Mouse (Mus musculus) forebrain, embryonic 16.5 days (tissue): ENCODE measurements around the gene Cyp2c68. TPM values are rescaled to one million over a fixed set of nuclear protein-coding genes. Genes with fewer than 3 reads are reported as not detected.
"Not testable (repeated sequence)": the region's sequence is repeated elsewhere in the genome, so short reads cannot be mapped to it uniquely, and the experiment has no call there.

Experiments
- ATAC-seq: fragments of 200-750 bp; cut with Nextera tagmentation; 2 replicates; pipeline ENCODE4 v1.8.0; 2017; ENCODE audit warnings: mild to moderate bottlenecking, moderate library complexity
- H3K27ac ChIP-seq: fragments of 300-500 bp; sonication (generic); 2 replicates; pipeline ENCODE4 v1.5.1; 2014; ENCODE audit warnings: low read length, control low read depth
- H3K27me3 ChIP-seq: fragments of 300-500 bp; sonication (generic); replicated peaks from 2 replicates; pipeline ENCODE4 v1.6.1; 2014; ENCODE audit warnings: low read length; ENCODE audit not compliant: control insufficient read depth, insufficient read depth
- H3K36me3 ChIP-seq: fragments of 300-500 bp; sonication (generic); 2 replicates; pipeline ENCODE4 v1.6.1; 2014; ENCODE audit not compliant: control insufficient read depth, insufficient read depth
- H3K4me1 ChIP-seq: fragments of 300-500 bp; sonication (generic); replicated peaks from 2 replicates; pipeline ENCODE4 v1.6.1; 2014; ENCODE audit warnings: low read length; ENCODE audit not compliant: control insufficient read depth, insufficient read depth
- H3K4me2 ChIP-seq: fragments of 300-500 bp; sonication (generic); 2 replicates; pipeline ENCODE4 v1.6.1; 2014; ENCODE audit warnings: mild to moderate bottlenecking, low read length, control low read depth
- H3K4me3 ChIP-seq: fragments of 300-500 bp; sonication (generic); replicated peaks from 2 replicates; pipeline ENCODE4 v1.5.1; 2014; ENCODE audit warnings: mild to moderate bottlenecking, low read length, control low read depth
- H3K9ac ChIP-seq: fragments of 300-500 bp; sonication (generic); replicated peaks from 2 replicates; pipeline ENCODE4 v1.6.1; 2014; ENCODE audit warnings: low read depth, low read length, control low read depth
- H3K9me3 ChIP-seq: fragments of 300-500 bp; sonication (generic); 2 replicates; pipeline ENCODE4 v1.6.1; 2016; ENCODE audit warnings: low read length; ENCODE audit not compliant: control insufficient read depth
- WGBS: fragments of 180-500 bp; shearing (Covaris S2); extraction: QIAGEN DNeasy Blood & Tissue Kit; methylation state at CpG from one replicate; pipeline ENCODE4 v1.1.7; 2014; 5-methylcytosine and 5-hydroxymethylcytosine counted together
- polyA plus RNA-seq: library from polyadenylated mRNA; unstranded; fragments of >200 nt; fragmentation: Nextera tagmentation; extraction: Ambion mirVana; gene quantifications from 2 replicates; pipeline ENCODE4 v1.2.1, GENCODE M21; 2015

Gene Cyp2c68
- not detected in 2 replicates for polyA plus RNA-seq

DNA sequence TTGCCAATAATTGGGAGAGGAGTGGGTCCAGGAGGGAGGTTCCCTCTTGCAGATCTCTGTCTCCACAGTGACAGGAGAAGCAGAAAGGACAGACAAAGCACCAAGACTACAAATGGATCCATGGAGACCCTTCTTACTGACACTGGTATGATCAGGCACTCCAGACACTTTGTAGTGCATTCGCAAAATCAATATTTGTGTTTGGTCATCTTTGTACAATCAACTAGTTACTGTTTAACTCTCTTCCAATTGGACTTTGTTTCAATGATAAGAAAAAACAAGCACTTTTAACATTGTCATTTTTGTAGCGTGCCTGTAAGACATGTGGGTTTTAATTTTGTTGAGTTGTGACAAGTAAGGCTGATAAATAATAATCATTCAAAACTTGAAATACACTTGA, at the start of gene Cyp2c68:
TSS of gene Cyp2c68 (minus strand) at position 135 of the 400 bp plus-strand sequence.
- Histone ChIP-seq H3K4me1 (no peaks in the 10 kb centered on the region), H3K4me2 (no peak within 1 kb of the TSS), H3K4me3 (no peak within 1 kb of the TSS), H3K9me3 (no peaks in the 10 kb centered on the region), H3K27me3 (no peaks in the 10 kb centered on the region), H3K36me3 (no peaks in the 10 kb centered on the region), H3K27ac (no peak within 1 kb of the TSS), H3K9ac (no peak within 1 kb of the TSS)
- WGBS = 92% methylated on average over 2 of the region's 2 CpGs
- no peak for ATAC-seq

DNA sequence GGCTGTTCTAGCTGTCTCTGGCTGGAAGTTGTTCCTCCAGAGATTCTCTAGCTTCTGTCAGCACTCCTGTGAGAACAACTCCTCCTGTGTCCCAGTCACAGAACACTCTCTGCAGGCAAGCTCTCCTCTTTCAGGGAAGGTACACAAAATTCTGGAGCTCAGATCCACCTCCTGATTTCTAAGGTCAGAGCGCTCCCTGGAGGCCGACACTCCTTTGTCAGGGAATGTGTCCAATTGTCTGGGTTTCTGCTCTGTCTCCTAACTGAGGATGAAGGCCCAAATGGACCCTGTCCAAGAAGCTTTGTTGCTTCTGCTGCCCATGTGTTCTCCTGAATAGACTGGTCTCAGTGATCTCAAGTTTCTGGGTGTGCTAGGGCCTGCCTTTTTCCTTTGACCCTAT, 44.6 kb upstream of the Cyp2c68 start:
- H3K4me1 ChIP-seq, H3K27ac ChIP-seq, H3K9ac ChIP-seq, ATAC-seq, H3K4me2 ChIP-seq, H3K4me3 ChIP-seq, H3K36me3 ChIP-seq, H3K9me3 ChIP-seq, H3K27me3 ChIP-seq: not testable (repeated sequence)
- 81% methylated on average over 2 of the region's 2 CpGs for WGBS

- no peak for ATAC-seq
- Histone ChIP-seq H3K4me2 (no peak overlapping the region), H3K9me3 (no peaks in the 10 kb centered on the region), H3K36me3 (no peaks in the 10 kb centered on the region), H3K27me3 (no peaks in the 10 kb centered on the region), H3K4me1 (no peaks in the 10 kb centered on the region), H3K4me3 (no peak overlapping the region), H3K27ac (no peak overlapping the region), H3K9ac (no peak overlapping the region)
- WGBS = 58% methylated on average over 1 of the region's 1 CpGs
These were observed 4.5 kb upstream of the Cyp2c68 start for GRCm38 (mm10) chr19:39745357-39745756.

DNA sequence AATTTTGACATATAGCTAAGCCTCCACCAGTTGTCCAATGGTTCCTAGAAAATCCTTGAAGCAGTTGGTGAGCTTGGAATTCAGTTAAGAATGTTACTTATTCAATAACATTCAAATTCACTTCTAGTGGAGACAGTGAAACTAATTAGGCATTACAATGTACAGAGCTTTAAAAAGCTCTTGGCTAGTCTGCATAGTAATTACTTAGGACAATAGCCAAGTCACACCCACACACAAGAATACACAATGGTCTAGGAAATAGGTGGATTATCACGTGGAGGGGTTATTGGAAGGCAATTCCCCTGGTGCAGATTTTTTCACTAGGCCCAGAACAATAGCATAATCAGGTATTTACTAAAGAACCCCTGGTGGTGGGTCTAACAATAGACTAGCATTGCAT, 3.5 kb upstream of the Cyp2c68 start:
- 10% methylated on average over 1 of the region's 1 CpGs for WGBS
- not testable (repeated sequence) for H3K36me3 ChIP-seq, ATAC-seq

DNA sequence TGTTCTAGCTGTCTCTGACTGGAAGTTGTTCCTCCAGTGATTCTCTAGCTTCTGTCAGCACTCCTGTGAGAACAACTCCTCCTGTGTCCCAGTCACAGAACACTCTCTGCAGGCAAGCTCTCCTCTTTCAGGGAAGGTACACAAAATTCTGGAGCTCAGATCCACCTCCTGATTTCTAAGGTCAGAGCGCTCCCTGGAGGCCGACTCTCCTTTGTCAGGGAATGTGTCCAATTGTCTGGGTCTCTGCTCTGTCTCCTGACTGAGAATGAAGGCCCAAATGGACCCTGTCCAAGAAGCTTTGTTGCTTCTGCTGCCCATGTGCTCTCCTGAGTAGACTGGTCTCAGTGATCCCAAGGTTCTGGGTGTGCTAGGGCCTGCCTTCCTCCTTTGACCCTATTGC, 29.7 kb downstream of the Cyp2c68 start:
- H3K4me2 ChIP-seq, H3K9me3 ChIP-seq, H3K27me3 ChIP-seq, H3K27ac ChIP-seq, H3K9ac ChIP-seq, H3K4me1 ChIP-seq, H3K36me3 ChIP-seq, ATAC-seq, H3K4me3 ChIP-seq: not testable (repeated sequence)
- WGBS = 84% methylated on average over 2 of the region's 2 CpGs

More for the DNA sequence above, 3.5 kb upstream of the Cyp2c68 start:
- H3K27me3 ChIP-seq, H3K9me3 ChIP-seq, H3K4me2 ChIP-seq, H3K4me1 ChIP-seq, H3K4me3 ChIP-seq, H3K9ac ChIP-seq, H3K27ac ChIP-seq: not testable (repeated sequence)

GRCm38 (mm10) chr19:39665650-39666049, 75.2 kb downstream of the Cyp2c68 start:
- not testable (repeated sequence) for H3K27ac ChIP-seq, H3K9me3 ChIP-seq, H3K4me3 ChIP-seq, H3K27me3 ChIP-seq, H3K36me3 ChIP-seq, H3K9ac ChIP-seq, H3K4me2 ChIP-seq, H3K4me1 ChIP-seq, ATAC-seq

DNA sequence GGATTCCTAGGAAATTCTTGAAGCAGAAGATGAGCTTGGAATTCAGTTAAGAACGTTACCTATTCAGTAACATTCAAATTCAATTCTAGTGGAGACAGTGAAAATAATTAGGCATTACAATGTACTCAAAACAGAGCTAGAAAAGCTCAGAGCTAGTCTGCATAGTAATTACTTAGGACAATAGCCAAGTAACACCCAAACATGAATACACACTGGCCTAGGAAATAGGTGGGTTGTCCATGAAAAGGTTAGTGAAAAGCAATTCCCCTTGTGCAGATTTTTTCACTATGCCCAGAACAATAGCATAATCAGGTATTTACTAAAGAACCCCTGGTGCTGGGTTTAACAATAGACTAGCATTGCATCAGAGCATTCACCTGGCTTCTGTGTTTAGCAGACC, 88.5 kb downstream of the Cyp2c68 start:
- H3K4me1 ChIP-seq = no peaks in the 10 kb centered on the region
- no peaks in the 10 kb centered on the region for H3K27me3 ChIP-seq
- WGBS = 24% methylated on average over 1 of the region's 1 CpGs
- no peaks in the 10 kb centered on the region for H3K36me3 ChIP-seq
- no peak for ATAC-seq
- no peak overlapping the region for H3K27ac ChIP-seq
- H3K4me3 ChIP-seq = no peak overlapping the region
- H3K9ac ChIP-seq = no peak overlapping the region
- H3K9me3 ChIP-seq = no peaks in the 10 kb centered on the region
- no peak overlapping the region for H3K4me2 ChIP-seq

DNA sequence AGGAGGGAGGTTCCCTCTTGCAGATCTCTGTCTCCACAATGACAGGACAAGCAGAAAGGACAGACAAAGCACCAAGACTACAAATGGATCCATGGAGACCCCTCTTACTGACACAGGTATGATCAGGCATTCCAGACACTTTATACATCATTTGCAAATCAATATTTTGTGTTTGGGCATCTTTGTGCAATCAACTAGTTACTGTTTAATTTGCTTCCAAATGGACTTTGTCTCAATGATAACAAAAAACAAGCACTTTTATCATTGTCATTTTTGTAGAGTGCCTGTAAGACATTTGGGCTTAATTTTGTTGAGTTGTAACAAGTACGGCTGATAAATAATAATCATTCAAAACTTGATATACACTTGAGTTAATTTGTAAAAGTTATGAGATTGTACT, 91.9 kb downstream of the Cyp2c68 start, which contains the start of gene Cyp2c67:
TSS of gene Cyp2c67 (minus strand) at position 114 of the 400 bp plus-strand sequence.
- Histone ChIP-seq H3K4me2 (no peak within 1 kb of the TSS), H3K27me3 (no peaks in the 10 kb centered on the region), H3K9me3 (0 out of 2 replicates have a peak, but pooled peaks cover 2% of the 10 kb centered on the region), H3K9ac (no peak within 1 kb of the TSS), H3K36me3 (no peaks in the 10 kb centered on the region), H3K27ac (no peak within 1 kb of the TSS), H3K4me1 (no peaks in the 10 kb centered on the region), H3K4me3 (no peak within 1 kb of the TSS)
- 98% methylated on average over 1 of the region's 1 CpGs for WGBS
- no peak for ATAC-seq

- Histone ChIP-seq H3K4me3 (no peak overlapping the region), H3K4me1 (no peaks in the 10 kb centered on the region), H3K4me2 (no peak overlapping the region), H3K36me3 (no peaks in the 10 kb centered on the region), H3K9ac (no peak overlapping the region), H3K27ac (no peak overlapping the region), H3K9me3 (0 out of 2 replicates have a peak, but pooled peaks cover 2% of the 10 kb centered on the region), H3K27me3 (no peaks in the 10 kb centered on the region)
- no peak for ATAC-seq
- 91% methylated on average over 9 of the region's 9 CpGs for WGBS
These were observed 93.3 kb downstream of the Cyp2c68 start for GRCm38 (mm10) chr19:39647519-39647918.

- H3K4me1 ChIP-seq, H3K9ac ChIP-seq, ATAC-seq, H3K4me3 ChIP-seq, H3K4me2 ChIP-seq, H3K27ac ChIP-seq, H3K36me3 ChIP-seq, H3K27me3 ChIP-seq, H3K9me3 ChIP-seq: not testable (repeated sequence)
- 89% methylated on average over 7 of the region's 7 CpGs for WGBS
These were observed 96.3 kb downstream of the Cyp2c68 start for GRCm38 (mm10) chr19:39644551-39644950.
